Mouse (Mus musculus): ENCODE data around the gene Gins1.

Gene Gins1

DNA sequence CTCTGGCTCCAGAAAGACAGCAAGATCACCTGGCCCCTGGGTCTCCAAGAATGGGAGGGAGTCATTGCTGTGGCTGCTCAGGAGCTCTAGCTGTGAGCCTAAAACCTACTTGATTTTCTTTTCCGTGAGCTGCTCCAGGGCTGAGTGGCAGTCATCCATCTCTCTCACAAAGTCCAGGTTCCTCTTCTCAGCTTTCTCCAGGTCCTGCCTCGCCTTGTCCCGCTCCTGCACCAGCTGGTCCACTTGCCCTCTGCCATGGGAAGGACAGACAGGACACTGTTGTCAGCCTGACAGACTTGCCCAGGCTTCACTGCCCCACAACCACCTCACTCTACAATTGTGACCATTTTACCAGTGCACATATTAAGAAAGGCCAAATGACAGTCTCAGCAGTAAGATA is 58.0 kb downstream of the Gins1 start:
- no peak for DNase-seq (ENCODE audit: low spot score)

- DNase-seq (ENCODE audit: low spot score), result no peak
Measured at GRCm38 (mm10) chr2:150964641-150965040, 59.4 kb downstream of the Gins1 start.

DNA sequence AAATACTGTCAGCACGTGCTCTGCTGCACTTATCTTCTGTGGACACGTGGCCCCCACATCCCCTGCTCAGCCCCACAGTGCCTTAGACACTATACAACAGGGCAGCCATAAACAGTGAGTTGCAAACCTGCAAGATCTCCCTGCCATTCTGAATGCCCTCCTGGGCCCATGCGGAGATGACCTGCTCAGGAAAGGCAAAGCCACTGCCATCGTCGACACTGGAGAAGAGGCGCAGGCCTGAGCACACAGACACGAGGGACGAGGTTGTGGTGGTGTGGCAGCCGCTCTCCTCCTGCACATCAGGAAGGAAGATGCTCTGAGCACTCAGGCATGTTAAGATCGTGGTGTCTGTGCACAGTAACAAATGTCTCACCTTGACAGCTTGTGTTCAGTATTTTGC is 60.8 kb downstream of the Gins1 start:
- no peak for DNase-seq (ENCODE audit: low spot score)

GRCm38 (mm10) chr2:150967491-150967890 is 62.3 kb downstream of the Gins1 start:
- no peak for DNase-seq (ENCODE audit: low spot score)

DNA sequence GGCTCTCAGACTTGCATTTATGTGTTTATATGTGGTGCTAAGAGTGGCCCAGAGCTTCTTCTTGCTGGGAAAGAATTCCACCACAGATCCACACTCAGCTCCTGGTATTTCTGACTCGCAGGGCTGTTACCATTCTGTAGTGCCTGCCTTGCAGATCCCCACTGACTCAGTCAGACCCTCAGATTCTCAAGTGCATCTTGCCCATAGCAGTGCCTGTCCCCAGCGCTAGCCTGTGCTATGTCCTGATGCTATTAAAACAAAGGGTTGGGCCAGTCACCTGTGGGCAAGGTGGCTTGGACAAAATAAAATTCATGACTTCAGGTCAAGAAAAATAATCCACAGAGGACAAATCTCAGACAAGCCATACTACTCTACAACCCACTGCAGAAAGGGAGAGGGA is 64.0 kb downstream of the Gins1 start:
- DNase-seq (ENCODE audit: low spot score), result no peak

DNA sequence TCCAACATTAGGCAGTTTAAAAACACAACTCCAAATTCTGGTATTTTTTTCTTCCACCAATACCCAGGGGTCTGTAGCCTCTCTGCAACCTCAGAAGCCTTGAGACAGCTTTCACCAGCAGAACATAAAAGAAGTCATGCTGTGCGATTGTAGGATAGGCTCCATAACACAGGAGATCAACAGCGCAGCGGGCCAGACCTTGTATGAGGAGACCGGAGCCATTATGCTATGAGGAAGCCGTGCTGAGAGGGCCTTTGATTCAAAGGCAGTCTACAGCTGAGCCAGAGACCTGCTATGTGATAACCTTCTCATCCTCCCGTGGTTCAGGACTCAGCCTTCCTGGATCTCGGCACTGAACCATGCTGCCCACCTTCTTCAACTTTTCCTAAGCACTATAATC is 66.7 kb downstream of the Gins1 start:
- DNase-seq (ENCODE audit: low spot score), result no peak

- DNase-seq (ENCODE audit: low spot score), result no peak
Measured at GRCm38 (mm10) chr2:150972681-150973080, 67.5 kb downstream of the Gins1 start.

DNA sequence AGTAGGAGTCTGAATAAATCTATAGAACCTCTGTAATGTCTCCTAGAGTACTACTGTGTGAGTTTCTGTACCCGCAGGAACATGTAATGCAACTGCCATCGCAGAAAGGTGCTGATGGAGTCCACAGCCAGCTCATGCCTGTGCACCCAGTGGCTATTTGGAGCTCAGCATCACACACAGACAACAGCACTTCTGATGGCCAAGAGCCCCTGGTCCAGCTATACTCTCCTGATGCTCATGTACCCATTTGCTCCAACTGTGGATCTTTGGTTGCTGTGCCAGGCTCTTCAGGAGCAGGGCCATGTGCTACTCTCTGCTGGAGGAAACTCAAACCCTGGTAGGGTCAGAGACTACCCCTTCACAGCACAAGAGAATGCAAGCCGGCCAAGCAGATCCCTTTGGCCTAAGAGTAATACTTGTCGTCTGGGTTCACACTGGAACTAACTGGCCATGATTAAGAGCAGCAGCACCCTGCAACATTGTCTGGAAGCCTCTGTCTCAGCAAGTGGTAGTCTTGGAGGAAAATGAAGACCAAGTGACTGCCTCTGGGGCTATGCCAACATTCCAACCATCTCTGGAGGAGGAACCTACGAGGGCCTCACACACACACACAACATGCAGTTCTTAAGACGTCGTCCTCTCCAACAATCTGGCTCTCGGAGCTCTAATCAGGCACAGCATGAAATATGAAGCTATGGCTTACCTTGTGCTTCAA is 68.4 kb downstream of the Gins1 start:
- no peak for DNase-seq (ENCODE audit: low spot score)

GRCm38 (mm10) chr2:150976871-150977270 is 71.7 kb downstream of the Gins1 start:
- no peak for DNase-seq (ENCODE audit: low spot score)

DNA sequence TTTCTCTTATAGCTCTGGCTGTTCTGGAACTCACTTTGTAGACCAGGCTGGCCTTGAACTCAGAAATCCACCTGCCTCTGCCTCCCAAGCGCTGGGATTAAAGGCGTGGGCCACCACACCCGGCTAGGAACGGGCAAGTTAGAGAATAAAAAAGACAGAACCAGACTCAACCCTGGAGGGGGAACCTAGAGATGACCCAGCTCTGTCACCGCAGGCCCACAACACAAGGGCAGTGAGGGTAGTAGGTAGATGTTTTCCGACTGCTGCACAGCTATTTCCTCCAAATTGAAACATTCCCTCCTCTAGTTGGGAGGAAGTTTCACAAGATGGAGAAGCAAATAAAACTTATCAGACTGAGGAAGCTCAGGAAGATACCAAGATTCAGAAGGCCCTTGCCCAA is 72.5 kb downstream of the Gins1 start:
- no peak for DNase-seq (ENCODE audit: low spot score)

DNA sequence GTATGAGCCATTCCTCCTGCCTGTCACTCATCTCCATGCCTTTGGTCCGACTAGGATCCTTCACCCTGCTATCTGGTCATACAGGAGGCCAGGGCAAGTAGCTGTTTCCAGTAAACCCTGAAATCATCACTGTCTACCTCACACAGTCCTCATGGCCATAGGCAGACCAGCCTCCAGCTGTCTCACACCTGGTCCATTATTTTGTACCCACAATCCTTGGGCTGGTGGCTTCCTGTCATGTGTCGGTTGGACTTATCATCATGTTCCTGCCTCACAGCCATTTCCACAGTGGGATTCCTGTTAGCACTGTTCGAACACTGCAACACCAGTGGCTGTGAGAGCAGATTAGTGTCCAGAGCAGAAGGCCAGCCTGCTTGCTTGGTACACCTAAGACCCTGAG is 73.6 kb downstream of the Gins1 start:
- no peak for DNase-seq (ENCODE audit: low spot score)

DNA sequence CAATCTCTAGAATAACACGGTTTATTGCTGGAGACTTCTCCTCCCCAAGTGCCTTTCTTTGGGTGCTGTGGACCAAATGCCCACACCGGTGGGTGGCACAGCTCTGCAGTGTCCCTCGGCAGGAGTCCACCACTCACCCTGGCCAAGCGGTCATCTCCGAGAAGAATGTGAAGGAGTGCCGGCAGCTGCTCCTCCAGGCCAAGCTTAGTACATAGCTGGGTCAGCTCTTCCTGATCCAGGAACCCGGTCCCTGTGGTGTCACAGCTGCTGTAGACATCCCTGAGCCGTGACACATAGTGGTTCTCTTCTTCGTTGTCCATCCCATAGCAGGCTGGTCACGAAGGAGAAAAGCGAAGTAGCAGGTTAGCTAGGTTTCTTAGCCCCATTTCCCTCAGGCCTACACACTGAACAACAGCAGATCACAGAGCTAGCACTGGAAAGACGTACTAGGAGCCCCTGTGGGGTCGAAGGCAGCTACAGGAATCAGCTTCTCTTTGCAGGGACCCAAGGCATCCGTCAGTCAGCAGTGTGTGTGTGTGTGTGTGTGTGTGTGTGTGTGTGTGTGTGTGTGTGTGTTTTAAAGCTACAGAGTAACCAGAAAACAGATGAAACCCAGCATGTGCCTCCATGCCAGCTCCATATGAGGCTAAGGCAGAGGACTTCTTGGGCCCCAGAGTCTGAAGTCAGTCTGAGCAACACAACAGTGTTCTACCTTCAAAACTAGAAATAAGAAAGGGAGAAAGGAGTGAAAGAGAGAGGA is 74.8 kb downstream of the Gins1 start:
- no peak for DNase-seq (ENCODE audit: low spot score)

Measured in left cerebral cortex, adult 11 months (tissue).